Mouse (Mus musculus) spleen, postnatal 4 days (tissue): Measurements from ENCODE around the gene Rpl18a.

Experiments used
- DNase-seq, 2 experiments: peaks; one replicate each; pipeline ENCODE4 v3.0.0; 2022; ENCODE audit warnings: low spot score in 2 of 2

Gene Rpl18a

DNA sequence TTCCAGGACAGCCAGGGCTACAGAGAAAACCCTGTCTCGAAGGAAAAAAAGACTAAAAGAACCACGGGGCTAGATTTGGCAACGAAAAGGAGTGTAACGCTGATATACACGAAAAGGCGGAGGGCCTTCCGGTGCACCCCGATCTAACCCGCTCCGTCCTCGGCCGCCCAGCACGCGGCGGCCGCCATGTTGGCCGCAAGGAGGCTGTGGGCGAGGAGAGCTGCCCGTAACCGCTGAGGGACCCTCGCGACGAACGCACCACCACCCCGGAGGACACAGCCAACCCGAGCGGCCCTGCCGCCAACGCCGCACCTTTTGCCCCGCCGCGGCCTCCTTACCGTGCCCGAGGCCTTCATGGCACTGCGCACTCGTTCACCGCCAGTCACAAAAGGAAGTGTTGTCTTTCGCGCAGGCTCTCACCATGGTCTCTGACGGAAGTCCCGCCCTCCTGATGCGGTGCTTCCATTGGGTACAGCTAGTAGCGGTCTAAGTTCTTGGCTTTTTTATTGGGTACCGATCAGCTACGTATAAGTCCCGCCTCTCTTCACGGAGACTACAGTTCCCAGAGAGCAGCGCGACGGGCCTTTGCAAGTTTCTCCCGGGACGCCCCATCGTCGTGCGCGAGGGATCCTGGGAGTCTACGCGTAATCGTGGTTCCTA is at the start of gene Rpl18a:
Gene Rpl18a (minus strand): TSS at position 392 of the 660 bp plus-strand sequence.
- DNase-seq, result peak; percentile 92 to 93

DNA sequence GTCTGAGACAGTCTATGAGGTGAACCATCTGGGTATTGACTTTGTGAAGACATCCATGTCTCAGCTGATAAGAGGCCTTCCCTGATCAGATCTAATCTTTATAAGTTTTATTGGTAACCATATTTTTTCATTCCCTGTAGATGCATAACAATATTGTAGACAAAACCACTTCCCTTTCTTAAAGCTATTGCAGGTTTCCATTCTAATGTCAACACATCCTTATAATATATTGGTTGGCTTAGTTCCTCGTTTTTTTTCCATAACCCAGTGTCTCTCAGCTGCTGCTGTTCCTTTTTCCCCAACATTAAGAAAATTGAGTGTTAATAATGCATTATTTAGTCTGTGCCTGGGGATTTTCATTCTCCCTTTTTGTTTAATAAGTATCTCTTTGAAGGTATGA is 46.0 kb upstream of the Rpl18a start:
- DNase-seq, result no peak

DNA sequence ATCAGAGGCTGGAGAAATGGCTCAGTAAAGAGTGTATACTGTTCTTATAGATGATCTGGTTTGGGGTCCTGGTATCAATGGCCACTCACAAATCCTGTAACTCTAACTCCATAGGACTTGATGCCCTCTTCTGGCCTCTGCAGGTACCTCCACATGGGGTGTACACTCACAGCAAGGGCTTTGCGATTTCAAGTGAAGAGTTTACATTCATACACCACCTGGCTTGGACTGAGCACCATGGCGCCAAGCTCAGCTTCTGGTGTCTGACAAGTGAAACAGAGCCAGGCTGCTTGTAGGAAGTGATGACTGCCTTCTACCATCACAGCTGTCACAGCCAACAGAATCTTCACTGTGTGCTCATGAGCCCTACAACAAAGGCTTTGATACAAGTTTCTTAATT is 44.3 kb upstream of the Rpl18a start:
- no peak for DNase-seq

DNA sequence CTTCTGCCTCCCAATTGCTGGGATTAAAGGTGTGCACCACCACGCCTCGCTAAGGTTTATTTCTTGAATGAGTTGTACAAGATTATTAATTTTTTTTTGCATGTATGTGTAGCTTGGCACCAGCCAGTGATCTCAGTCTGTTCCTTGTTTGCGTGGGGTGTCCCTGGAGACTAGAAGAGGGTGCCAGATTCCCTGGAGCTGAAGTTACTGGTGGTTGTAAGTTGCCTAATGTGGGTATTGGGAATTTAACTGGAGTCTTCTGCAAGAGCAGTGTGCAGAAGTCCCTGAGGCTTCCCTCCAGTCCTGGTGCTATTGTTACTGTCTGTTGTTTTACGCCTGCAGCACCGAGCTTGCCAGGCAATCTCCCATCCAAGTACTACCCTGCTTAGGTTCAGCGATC is 40.0 kb upstream of the Rpl18a start:
- DNase-seq, result no peak

DNA sequence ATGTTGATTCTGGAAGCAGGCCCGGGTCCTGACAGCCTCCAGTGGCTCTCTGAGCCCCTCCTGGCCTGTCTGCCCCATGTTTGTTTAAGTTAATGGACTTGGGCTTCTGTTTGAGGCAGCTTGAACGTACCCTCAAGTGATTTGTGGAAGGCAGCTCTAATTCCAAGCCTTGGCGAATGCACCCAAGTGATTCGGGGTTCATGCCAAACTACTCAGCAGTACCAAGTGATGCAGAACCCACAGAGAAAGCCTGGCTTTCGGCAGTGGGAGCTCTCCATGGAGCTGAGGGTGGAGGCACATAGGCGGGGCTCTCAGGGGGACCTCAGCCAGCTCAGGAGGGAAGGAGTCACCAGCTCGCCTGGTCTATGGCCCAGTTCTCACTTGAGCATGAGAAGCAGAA is 37.6 kb upstream of the Rpl18a start:
- DNase-seq, result no peak

DNA sequence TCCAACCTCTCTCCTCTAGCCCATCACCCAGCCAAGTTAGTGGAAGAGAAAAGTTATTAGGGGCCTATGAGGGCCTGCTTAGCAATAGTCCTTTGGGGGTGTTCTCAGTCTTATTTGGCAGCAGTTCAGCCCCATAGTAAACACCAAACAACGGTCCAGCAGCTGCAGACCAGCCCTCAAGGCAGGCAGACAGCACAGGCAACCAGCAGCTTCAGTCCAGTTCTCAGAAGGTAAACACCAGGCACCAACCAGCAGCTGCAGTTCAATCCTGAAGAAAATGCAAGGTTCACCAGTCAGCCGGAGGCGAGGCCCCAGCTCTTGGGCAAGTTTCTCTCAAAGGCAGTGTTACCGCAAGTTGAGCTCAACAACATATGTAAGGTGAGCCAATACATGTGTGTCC is 35.8 kb upstream of the Rpl18a start:
- no peak for DNase-seq

DNA sequence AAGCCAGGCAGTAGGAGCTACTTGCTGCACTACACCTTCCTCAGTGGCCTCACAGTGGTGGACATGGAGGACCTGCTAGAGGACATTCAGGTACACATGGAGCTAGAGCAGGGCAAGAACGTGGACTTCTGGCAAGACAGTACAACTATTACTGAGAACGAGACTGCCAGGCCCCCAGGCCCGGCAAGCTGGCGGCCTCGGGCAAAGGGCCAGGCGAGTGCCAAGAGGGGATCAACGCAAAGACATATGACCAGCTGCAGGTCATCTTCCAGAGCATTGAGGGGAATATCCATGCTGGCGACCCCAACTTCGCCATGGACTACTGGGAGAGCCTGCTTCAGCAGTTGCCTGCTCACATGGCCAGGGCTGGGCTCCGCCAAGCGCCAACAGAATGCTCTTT is 34.5 kb upstream of the Rpl18a start:
- DNase-seq, result no peak

DNA sequence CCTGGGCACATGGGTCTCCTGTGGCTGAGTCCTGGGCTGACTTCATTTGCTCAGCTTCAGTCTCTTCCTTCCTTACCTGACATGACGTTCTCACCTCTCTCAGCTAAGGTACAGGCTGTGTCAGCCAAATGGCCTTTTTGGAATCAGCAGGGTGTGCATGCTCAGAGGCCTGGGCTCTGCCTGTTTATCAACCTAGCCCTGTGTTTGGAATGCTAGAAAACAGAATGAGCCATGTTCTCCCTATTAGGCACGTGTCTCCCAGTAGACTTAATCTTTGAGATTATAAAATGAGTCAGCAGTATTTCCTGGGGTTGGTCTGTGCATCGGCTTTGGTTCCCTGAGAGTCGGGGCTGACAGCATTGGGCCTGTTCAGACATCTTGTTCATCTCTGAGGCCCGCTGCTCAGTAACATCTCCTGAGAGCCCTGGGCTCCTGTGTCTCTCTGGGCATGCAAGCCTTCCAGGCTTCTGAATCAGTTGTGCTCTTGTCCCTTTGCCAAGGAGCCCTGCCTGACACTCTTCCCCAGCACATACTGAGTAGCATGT is 31.6 kb upstream of the Rpl18a start:
- peak in 1 of 2 experiments; percentile 3 for DNase-seq

DNA sequence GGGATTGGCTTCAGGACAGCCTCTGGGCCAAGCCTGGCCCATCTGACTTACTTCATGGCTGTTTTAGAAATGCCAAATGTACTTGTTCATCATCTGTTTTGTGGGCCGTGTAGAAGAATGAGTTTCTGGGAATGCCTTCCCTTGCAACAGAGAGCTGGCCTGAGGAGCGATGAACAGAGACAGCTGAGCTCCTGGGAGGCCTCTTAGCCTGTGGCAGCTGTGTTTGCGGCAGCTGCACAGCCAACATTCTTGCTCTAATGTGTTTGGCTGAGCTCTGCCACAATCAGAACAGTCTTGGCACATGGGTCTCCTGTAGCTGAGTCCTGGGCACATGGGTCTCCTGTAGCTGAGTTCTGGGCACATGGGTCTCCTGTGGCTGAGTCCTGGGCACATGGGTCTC is 30.9 kb upstream of the Rpl18a start:
- peak in 1 of 2 experiments; percentile 5 for DNase-seq

DNA sequence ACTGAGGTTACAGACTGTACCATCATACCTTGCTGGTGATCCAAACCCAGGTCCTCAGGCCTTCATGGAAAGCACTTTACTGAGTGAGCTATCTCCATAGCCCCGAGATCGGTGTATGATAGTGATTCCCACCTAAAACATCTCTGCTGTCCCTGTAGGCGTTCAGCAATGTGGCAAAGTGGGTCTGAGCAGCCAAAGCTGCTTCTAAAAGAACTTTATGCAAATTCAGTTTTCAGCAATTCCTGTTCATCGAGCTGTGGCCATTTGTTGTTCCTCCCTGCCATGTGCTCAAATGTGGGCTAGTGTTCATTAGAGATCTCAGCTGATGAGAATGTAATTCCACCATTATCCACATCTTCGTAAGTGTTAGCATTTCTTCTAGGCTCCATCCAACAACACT is 29.2 kb upstream of the Rpl18a start:
- DNase-seq, result peak in 1 of 2 experiments; percentile 4

DNA sequence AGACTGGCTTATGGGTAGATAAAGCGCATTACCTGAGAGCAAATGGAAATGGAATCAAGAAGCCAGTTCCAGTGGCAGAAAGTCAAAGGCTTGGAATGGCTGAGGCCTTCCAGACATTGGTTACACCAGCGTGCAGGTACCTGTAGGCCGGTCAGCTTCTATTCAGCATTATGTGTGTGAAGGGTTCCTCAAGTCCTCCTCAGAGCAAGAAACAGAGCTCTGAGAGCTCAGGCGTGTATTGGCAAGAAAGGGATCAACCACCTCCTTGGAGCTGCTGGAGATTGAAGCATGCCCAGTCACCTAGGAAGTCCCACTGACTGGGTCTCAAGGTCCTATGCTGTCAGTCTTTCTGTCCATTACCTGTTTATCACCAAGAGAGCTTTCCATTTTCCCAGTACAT is 28.5 kb upstream of the Rpl18a start:
- no peak for DNase-seq

DNA sequence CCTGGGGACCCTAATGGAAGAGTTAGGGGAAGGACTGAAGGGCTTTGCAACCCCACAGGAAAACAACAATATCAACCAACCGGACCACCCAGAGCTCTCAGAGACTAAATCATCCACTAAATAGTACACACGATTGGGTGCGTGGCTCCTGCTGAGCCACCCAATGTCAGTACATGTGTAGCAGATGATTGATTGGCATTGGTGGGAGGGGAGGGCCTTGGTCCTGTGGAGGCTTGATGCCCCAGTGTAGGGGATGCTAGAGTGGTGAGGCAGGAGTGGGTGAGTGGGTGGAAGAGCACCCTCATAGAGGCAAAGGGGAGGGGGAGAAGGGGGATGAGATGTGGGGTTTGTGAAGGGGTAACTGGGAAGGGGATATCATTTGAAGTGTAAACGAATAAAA is 26.9 kb upstream of the Rpl18a start:
- peak in 1 of 2 experiments; percentile 4 for DNase-seq

DNA sequence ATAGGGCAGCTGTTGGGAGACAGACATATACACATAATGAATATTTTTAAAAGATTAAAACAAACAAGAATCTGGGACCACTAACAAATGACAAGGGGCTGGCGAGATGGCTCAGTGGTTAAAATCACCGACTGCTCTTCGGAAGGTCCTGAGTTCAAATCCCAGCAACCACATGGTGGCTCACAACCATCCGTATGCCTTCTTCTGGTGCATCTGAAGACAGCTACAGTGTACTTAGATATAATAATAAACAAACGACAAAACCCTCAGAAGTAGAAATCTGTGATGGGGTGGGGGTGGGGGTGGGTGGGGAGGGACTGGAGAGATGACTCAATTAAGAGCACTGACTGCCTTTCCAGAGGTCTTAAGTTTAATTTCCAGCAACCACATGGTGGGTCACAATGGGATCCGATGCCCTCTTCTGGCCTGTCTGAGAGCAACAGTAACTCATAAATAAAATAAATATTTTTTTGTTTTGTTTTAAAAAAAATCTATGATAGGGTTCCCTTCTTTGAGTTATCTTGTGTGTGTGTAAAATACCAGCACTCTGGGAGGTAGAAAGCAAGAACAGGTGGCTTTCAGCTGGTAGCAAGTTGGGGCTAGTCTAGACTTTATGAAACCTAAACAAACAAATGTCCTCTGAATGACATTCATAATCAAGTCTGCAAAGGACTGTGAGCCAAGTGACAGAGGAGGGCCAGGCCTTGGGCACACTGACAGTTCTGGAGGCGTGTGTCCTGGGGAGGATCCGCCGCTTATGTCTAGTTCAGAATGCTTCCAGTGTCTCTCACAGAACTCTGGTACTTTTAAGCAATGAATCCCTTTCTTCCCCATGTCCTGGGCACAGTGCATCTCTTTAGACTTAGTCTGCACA is 23.1 kb upstream of the Rpl18a start:
- no peak for DNase-seq

DNA sequence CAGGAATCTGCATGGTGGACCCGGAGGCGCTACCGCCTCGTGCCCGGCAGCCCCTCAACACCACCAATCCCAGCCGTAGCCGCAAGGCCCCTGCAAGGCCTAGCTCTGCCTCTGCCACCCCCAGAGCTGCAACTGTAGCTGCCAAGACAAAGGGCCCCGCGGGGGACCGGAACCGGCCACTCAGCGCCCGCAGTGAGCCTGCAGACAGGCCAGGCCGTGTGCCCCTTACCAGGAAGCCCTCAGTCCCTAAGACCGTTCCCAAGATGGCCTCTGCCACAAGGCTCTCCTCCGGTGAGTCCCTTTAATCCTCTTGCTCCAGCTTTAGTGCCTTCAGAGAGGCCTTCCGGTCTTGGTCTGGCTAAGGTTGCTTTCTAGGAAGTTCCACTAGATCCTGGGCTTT is 17.5 kb upstream of the Rpl18a start:
- DNase-seq, result no peak

DNA sequence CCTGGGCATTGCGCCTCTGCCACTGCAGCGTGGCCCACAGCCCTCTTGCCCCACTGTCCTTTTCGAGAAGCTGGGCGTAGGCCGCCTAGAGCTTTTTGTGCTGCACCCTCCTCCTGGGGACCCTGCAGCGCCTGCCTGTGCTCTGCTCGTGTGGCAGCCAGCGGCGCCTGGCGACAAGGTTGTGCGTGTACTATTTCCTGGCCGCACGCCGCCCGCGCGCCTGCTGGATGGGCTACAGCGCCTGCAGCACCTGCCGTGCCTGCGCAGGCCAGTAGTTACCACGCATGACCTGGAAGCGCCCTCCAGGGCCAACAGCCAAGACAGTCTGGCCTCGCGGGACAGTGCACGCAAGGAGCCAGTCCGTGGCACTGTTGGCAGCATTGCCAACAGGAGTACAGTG is 16.3 kb upstream of the Rpl18a start:
- peak in 1 of 2 experiments; percentile 61 for DNase-seq

DNA sequence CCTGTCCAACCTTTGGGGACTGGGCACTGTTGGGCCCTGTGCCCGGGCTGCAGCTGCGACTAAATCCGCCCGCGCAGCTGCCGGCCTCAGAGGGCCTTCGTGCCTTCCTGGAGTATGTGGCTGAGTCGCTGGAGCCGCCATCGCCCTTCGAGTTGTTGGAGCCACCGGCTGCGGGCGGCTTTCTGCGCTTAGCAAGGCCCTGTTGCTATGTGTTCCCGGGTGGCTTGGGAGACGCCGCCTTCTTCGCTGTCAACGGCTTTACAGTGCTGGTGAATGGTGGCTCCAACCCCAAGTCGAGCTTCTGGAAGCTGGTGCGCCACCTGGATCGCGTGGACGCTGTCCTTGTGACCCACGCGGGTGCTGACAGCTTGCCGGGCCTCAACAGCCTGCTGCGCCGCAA is 15.7 kb upstream of the Rpl18a start:
- no peak for DNase-seq

DNA sequence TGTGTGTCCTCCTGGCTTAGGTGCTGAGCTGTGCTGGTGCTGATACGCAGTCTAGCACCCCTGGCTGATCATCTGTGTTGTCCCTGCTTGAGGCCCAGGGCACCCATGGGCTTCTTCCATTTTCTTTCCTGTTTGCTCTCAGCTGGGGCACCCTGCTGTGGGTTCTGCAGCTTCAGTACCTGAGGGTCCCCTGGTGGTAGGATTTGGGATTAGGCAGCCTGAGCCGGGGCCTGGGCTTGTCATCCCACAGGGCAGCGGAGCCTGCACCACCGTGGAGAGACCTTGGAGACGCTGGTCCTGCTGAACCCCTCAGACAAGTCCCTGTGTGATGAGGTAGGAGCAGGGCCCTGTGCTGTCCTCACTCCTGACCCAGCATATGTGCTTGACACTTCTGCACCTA is 14.4 kb upstream of the Rpl18a start:
- peak in 1 of 2 experiments; percentile 69 for DNase-seq

DNA sequence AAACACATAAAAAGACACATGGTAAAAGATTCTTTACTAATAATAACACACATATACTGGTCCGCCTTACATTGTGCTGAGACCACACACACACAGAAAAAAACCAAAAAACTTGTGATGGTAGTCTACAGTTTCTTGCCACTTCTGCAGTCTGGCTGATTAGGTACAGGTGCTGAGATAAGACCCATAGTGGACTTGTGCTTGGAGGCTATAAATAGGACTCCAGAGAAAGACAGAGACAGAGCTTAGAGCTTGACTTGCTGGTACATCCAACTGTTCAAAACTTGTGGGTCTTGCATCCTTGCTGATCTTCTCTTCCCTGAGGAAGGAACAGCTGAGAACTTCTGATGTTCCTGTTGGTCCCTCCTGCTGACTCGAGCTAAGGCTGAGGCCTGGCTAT is 10.3 kb upstream of the Rpl18a start:
- no peak for DNase-seq

DNA sequence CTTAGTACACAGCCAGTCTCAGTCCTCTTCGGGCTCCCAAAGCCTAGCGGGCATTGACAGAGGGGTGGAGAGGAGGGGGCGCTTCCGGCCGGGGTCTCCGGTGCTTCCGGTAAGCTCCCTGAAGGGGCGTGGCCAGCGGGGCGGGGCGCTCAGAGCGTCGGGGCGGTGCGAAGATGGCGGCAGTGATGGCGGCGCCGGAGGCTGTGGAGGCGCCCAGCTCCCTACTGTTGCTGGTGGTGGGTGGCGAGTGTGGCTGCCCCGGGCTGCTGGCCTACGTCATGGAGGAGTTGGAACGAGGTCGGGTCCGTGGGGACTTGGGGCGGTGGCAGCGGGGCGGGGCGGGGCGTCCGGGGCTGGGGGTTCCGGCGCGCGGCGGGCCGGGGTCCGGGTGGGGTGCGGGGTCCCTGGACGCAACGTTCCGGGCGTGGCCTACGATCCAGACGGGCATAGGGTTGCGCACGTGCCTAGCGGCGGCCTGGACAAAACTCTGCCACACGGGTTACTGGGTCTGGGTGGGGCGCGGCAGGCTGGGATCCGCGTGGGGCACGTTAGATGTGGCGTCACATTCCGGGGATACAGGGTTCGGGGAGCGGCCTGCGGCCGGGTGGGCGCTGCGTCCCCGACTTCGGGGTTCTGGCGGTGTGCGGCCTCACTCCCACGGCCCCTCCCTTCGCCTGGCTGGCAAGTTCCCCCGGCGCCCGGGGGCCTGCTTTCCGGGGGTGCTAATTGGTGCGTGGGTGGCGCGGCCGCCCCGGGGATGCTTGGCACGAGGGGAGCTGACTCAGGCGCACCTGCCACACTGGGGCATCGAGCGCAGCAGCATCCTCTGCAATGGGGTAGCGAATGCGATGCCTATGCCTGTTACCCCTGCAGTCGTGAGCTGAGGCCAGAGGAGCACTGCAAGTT is 8.9 kb upstream of the Rpl18a start, which contains the start of gene Map1s:
Gene Map1s (plus strand): TSS at position 102 of the 906 bp plus-strand sequence.
- peak; percentile 79 to 91 for DNase-seq

DNA sequence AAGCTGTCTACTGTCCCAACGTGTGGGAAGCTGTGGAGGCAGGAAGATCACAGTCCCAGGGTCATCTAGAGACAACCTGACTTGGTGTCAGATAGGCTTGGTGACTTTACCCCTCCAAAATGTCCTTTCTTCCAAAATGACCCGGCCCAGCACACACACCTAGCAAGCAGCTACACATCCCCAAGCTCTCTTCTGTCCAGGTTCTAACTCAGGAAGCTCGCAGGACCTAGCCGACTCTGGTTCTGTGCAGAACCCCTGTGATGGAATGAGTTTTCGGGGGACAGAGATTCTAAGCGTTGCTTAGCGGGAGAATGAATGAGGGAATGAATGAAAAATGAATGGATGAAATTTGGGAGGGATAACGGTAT is 8.2 kb upstream of the Rpl18a start:
- DNase-seq, result no peak

DNA sequence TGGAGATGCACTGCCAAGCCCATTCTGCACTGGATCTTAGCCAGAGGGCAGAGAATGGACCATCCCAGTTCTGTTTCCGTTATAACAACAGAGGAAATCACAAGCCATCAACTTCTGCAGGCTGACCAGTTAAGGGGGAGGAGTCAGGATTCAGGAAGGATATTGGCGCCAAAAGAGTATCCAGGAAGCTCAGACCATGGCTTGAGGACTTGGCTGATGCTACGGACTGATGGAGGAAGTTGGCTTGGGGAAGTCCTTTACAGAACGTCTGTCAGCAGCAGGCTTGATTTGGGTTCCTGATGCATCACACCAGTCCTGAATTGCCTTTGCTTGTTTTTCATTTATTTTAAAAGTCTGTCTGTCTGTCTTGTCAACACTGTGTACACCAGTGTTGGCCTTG is 7.3 kb upstream of the Rpl18a start:
- no peak for DNase-seq

DNA sequence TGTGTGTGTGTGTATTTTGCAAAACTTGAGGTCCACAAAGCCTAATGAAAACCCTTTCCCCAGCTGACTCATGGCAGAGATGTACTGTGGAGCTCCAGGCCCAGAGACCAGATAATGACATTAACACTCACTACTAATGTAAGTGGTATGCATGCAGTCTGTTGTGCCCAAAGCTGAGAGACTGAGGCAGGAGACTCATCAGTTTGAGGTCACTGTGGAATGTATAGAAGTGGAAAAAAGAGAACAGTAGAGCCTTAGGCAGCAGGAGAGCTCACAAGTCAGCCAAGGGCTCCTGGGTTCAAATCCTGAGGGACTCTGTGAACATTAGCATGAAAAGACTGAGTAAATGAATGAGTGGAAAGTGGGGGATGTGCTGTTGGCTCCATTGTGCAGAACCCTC is 6.4 kb upstream of the Rpl18a start:
- no peak for DNase-seq
